Mouse (Mus musculus): ENCODE data around the gene Arfgef3.

DNA sequence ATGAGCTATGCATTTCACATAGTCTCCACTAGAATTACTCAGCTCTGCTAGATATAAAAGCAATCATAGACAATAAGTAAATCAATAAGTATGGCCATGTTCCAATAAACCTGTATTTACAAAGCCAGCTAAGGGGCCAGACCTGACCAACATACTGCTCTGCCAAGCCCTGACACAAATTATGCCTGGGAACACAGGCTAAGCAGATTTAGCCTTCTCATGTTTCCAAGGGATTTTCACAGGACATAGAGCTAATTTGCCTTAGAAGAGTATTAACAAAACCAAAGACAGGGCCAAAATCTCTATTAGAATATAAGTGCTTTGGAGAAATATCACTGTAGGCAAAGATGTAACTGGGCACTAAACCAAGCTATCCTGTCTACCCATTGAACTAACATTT, 42.2 kb downstream of the Arfgef3 start:
- TF ChIP-seq CTCF (IDR thresholded peaks at IDR 0.05; ENCODE audit: low read depth) (no peak), EP300 (IDR thresholded peaks at IDR 0.05; ENCODE audit: low read depth) (no peak)
